Mouse (Mus musculus) hindbrain, embryonic 11.5 days (tissue): ENCODE measurements around the gene Bri3bp. TPM values are rescaled to one million over a fixed set of nuclear protein-coding genes. Genes with fewer than 3 reads are reported as not detected.
A peak's percentile ranks its signal among the peaks of the same experiment; 100 is the strongest.
"Not testable (repeated sequence)": the region's sequence is repeated elsewhere in the genome, so short reads cannot be mapped to it uniquely, and the experiment has no call there.

Experiments
- ATAC-seq: fragments of 200-750 bp; cut with Nextera tagmentation; 2 replicates; pipeline ENCODE4 v1.8.0; 2017; ENCODE audit warnings: mild to moderate bottlenecking, moderate TSS enrichment, moderate library complexity; ENCODE audit not compliant: low FRiP score
- DNase-seq: peaks from one replicate; pipeline ENCODE4 v3.0.0-alpha.2; 2015; ENCODE audit warnings: low spot score
- H3K27ac ChIP-seq: fragments of 300-500 bp; sonication (generic); 2 replicates; pipeline ENCODE4 v1.5.1; 2014; ENCODE audit warnings: mild to moderate bottlenecking, low read depth, low read length
- H3K27me3 ChIP-seq: fragments of 300-500 bp; sonication (generic); 2 replicates; pipeline ENCODE4 v1.6.1; 2014; ENCODE audit warnings: mild to moderate bottlenecking, low read length, moderate library complexity, mixed read lengths; ENCODE audit not compliant: control insufficient read depth, insufficient read depth
- H3K36me3 ChIP-seq: fragments of 300-500 bp; sonication (generic); 2 replicates; pipeline ENCODE4 v1.6.1; 2014; ENCODE audit warnings: mild to moderate bottlenecking, low read length, moderate library complexity, mixed read lengths; ENCODE audit not compliant: control insufficient read depth, insufficient read depth
- H3K4me1 ChIP-seq: fragments of 300-500 bp; sonication (generic); replicated peaks from 2 replicates; pipeline ENCODE4 v1.6.1; 2014; ENCODE audit warnings: low read length, mixed read lengths; ENCODE audit not compliant: control insufficient read depth, insufficient read depth
- H3K4me2 ChIP-seq: fragments of 300-500 bp; sonication (generic); replicated peaks from 2 replicates; pipeline ENCODE4 v1.6.1; 2014; ENCODE audit warnings: mild to moderate bottlenecking, low read depth, low read length
- H3K4me3 ChIP-seq: fragments of 300-500 bp; sonication (generic); 2 replicates; pipeline ENCODE4 v1.5.1; 2014; ENCODE audit warnings: low read depth, low read length
- H3K9ac ChIP-seq: fragments of 300-500 bp; sonication (generic); 2 replicates; pipeline ENCODE4 v1.6.1; 2014; ENCODE audit warnings: low read depth, low read length
- H3K9me3 ChIP-seq: fragments of 300-500 bp; sonication (generic); 2 replicates; pipeline ENCODE4 v1.6.1; 2016; ENCODE audit warnings: low read length; ENCODE audit not compliant: control insufficient read depth
- WGBS: fragments of 180-500 bp; shearing (Covaris S2); extraction: QIAGEN DNeasy Blood & Tissue Kit; methylation state at CpG from one replicate; pipeline ENCODE4 v1.1.7; 2014; 5-methylcytosine and 5-hydroxymethylcytosine counted together
- polyA plus RNA-seq: library from polyadenylated mRNA; unstranded; fragments of >200 nt; fragmentation: Nextera tagmentation; extraction: Ambion mirVana; gene quantifications from 2 replicates; pipeline ENCODE4 v1.2.1, GENCODE M21; 2014

The Bri3bp gene
- polyA plus RNA-seq, 1 experiment from 2014 or later = 30.8 TPM

GRCm38 (mm10) chr5:125488953-125489352 is 47.6 kb downstream of the Bri3bp start:
- DNase-seq, H3K4me3 ChIP-seq, H3K4me2 ChIP-seq, H3K27me3 ChIP-seq, H3K9me3 ChIP-seq, H3K4me1 ChIP-seq, H3K27ac ChIP-seq, ATAC-seq, H3K9ac ChIP-seq: not testable (repeated sequence)
- WGBS = 90% methylated on average over 5 of the region's 5 CpGs
- H3K36me3 ChIP-seq = 0 out of 2 replicates have a peak, but pooled peaks cover 10% of the 10 kb centered on the region

GRCm38 (mm10) chr5:125491107-125491506 is 49.7 kb downstream of the Bri3bp start:
- Histone ChIP-seq H3K27ac (peak overlapping the region; percentile 30; the same call in 1 of the 2 replicates), H3K9ac (no peak overlapping the region), H3K27me3 (no peaks in the 10 kb centered on the region), H3K9me3 (no peaks in the 10 kb centered on the region), H3K4me3 (no peak overlapping the region), H3K36me3 (0 out of 2 replicates have a peak, but pooled peaks cover 8% of the 10 kb centered on the region), H3K4me1 (peaks cover 2% of the 10 kb centered on the region; the same call in 1 of the 2 replicates), H3K4me2 (no peak overlapping the region)
- ATAC-seq (no peak), DNase-seq (no peak)
- WGBS = 93% methylated on average over 10 of the region's 10 CpGs

GRCm38 (mm10) chr5:125492379-125493092 is 51.2 kb downstream of the Bri3bp start:
- DNase-seq (no peak), ATAC-seq (no peak)
- WGBS = 65% methylated on average over 17 of the region's 17 CpGs
- Histone ChIP-seq H3K27me3 (no peaks in the 10 kb centered on the region), H3K36me3 (0 out of 2 replicates have a peak, but pooled peaks cover 8% of the 10 kb centered on the region), H3K27ac (no peak overlapping the region), H3K4me3 (no peak overlapping the region), H3K4me1 (peaks cover 2% of the 10 kb centered on the region; the same call in 1 of the 2 replicates), H3K9ac (no peak overlapping the region), H3K4me2 (no peak overlapping the region), H3K9me3 (no peaks in the 10 kb centered on the region)

GRCm38 (mm10) chr5:125493093-125493423 is 51.7 kb downstream of the Bri3bp start:
- no peak overlapping the region for H3K27ac ChIP-seq
- H3K9ac ChIP-seq = no peak overlapping the region
- no peaks in the 10 kb centered on the region for H3K9me3 ChIP-seq
- 61% methylated on average over 5 of the region's 5 CpGs for WGBS
- H3K27me3 ChIP-seq = no peaks in the 10 kb centered on the region
- ATAC-seq (no peak), DNase-seq (no peak)
- H3K4me1 ChIP-seq = peaks cover under 1% of the 10 kb centered on the region; the same call in 1 of the 2 replicates
- 0 out of 2 replicates have a peak, but pooled peaks cover 7% of the 10 kb centered on the region for H3K36me3 ChIP-seq
- no peak overlapping the region for H3K4me2 ChIP-seq
- no peak overlapping the region for H3K4me3 ChIP-seq

GRCm38 (mm10) chr5:125495655-125496054 is 54.3 kb downstream of the Bri3bp start:
- Histone ChIP-seq H3K9me3 (no peaks in the 10 kb centered on the region), H3K36me3 (0 out of 2 replicates have a peak, but pooled peaks cover 3% of the 10 kb centered on the region)

GRCm38 (mm10) chr5:125497821-125498600 is 56.6 kb downstream of the Bri3bp start:
- 64% methylated on average over 12 of the region's 12 CpGs for WGBS
- Histone ChIP-seq H3K4me2 (no peak overlapping the region), H3K27me3 (no peaks in the 10 kb centered on the region), H3K27ac (no peak overlapping the region), H3K36me3 (no peaks in the 10 kb centered on the region), H3K4me1 (no peaks in the 10 kb centered on the region), H3K4me3 (no peak overlapping the region), H3K9me3 (no peaks in the 10 kb centered on the region), H3K9ac (no peak overlapping the region)
- ATAC-seq = peak; percentile 73
- DNase-seq = peak; percentile 82

More at GRCm38 (mm10) chr5:125495655-125496054, 54.3 kb downstream of the Bri3bp start:
- Histone ChIP-seq H3K27me3 (no peaks in the 10 kb centered on the region), H3K4me3 (no peak overlapping the region), H3K4me2 (no peak overlapping the region), H3K27ac (no peak overlapping the region), H3K9ac (no peak overlapping the region), H3K4me1 (no peaks in the 10 kb centered on the region)
- no peak for ATAC-seq
- no peak for DNase-seq
- 94% methylated on average over 10 of the region's 10 CpGs for WGBS

GRCm38 (mm10) chr5:125501505-125501904 is 60.1 kb downstream of the Bri3bp start:
- Histone ChIP-seq H3K9me3 (no peaks in the 10 kb centered on the region), H3K27ac (no peak overlapping the region), H3K9ac (no peak overlapping the region), H3K4me1 (no peaks in the 10 kb centered on the region), H3K4me2 (no peak overlapping the region), H3K36me3 (peaks cover 2% of the 10 kb centered on the region; the same call in 1 of the 2 replicates), H3K27me3 (no peaks in the 10 kb centered on the region), H3K4me3 (no peak overlapping the region)
- DNase-seq = no peak
- ATAC-seq = no peak
- 86% methylated on average over 6 of the region's 6 CpGs for WGBS

GRCm38 (mm10) chr5:125502186-125502585 is 60.8 kb downstream of the Bri3bp start:
- Histone ChIP-seq H3K36me3 (peaks cover 2% of the 10 kb centered on the region; the same call in 1 of the 2 replicates), H3K27me3 (no peaks in the 10 kb centered on the region), H3K9me3 (no peaks in the 10 kb centered on the region), H3K9ac (no peak overlapping the region), H3K4me1 (no peaks in the 10 kb centered on the region), H3K4me2 (no peak overlapping the region), H3K4me3 (no peak overlapping the region), H3K27ac (no peak overlapping the region)
- ATAC-seq (no peak), DNase-seq (no peak)
- 56% methylated on average over 3 of the region's 3 CpGs for WGBS
